Comparison of ENCODE assay signal across 19 mouse cellular contexts in the genomic region with DNA sequence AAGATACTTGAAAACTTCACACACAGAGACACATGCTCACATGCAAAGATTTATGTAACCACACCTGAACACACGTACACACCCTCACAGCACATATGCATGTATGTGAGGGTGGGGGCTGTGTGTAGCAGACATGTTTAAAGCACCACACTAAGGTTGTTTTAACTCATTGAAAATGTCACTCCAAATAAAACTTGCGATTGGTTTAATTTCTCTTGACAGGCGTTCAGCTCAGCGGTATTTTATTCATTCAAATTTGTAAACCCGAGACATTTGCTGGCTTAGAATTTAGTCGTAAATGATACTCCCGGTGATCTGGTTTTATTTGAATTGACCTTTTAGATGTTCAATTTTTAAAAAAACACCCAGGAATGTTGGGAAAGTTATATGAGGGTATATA.
"Had no signal": no experiment of that assay in that cellular context is flagged by ENCODE, and none has a peak within 500 bp of the region (broad histone marks: within the 10 kb centered on the region; RNA-seq: fewer than 3 reads in every experiment).

No protein-coding gene starts in this region.

- H3K9ac ChIP-seq: liver, embryonic 13.5 days; liver, embryonic 15.5 days; liver, postnatal 0 days; lung, embryonic 15.5 days; midbrain, embryonic 13.5 days; midbrain, embryonic 15.5 days; neural tube, embryonic 12.5 days; stomach, embryonic 15.5 days had no signal

- ATAC-seq: liver, postnatal 0 days; lung, postnatal 0 days; midbrain, embryonic 13.5 days; midbrain, embryonic 15.5 days had no signal

- H3K4me3 ChIP-seq: liver, embryonic 13.5 days; liver, embryonic 15.5 days; lung, embryonic 15.5 days; megakaryocyte, embryonic 14.5 days; midbrain, embryonic 13.5 days; midbrain, embryonic 15.5 days; neural tube, embryonic 12.5 days; stomach, embryonic 15.5 days had no signal

- DNase-seq: liver, embryonic 13.5 days; liver, postnatal 0 days; lung, adult 2 months; lung, postnatal 14 days; lung, postnatal 36 days; right cerebral cortex, postnatal 14 days; thymus, adult 2 months; thymus, postnatal 25 days; thymus, postnatal 4 days had no signal

- H3K4me1 ChIP-seq: liver, embryonic 13.5 days; liver, embryonic 15.5 days; megakaryocyte, embryonic 14.5 days; neural tube, embryonic 12.5 days had no signal

- H3K27ac ChIP-seq: liver, embryonic 13.5 days; liver, embryonic 15.5 days; lung, embryonic 15.5 days; macrophage; midbrain, embryonic 13.5 days; midbrain, embryonic 15.5 days; neural tube, embryonic 12.5 days; stomach, embryonic 15.5 days; stomach, postnatal 0 days had no signal

- H3K4me2 ChIP-seq: liver, embryonic 13.5 days; liver, embryonic 15.5 days; lung, embryonic 15.5 days; midbrain, embryonic 13.5 days; midbrain, embryonic 15.5 days; neural tube, embryonic 12.5 days; stomach, embryonic 15.5 days had no signal

- H3K27me3 ChIP-seq: liver, embryonic 13.5 days; liver, embryonic 15.5 days; lung, embryonic 15.5 days; megakaryocyte, embryonic 14.5 days; midbrain, embryonic 13.5 days; midbrain, embryonic 15.5 days; neural tube, embryonic 12.5 days; stomach, embryonic 15.5 days had no signal

- H3K36me3 ChIP-seq: liver, embryonic 13.5 days; liver, embryonic 15.5 days; lung, embryonic 15.5 days; midbrain, embryonic 15.5 days; neural tube, embryonic 12.5 days; stomach, embryonic 15.5 days had no signal

- H3K9me3 ChIP-seq: liver, embryonic 13.5 days; liver, embryonic 15.5 days; lung, embryonic 15.5 days; megakaryocyte, embryonic 14.5 days; midbrain, embryonic 13.5 days; midbrain, embryonic 15.5 days; neural tube, embryonic 12.5 days; stomach, embryonic 15.5 days had no signal
